In genomic region chr12:112510733-112511372, GRCm38 (mm10) we compare ENCODE assay signal across 8 mouse cellular contexts. TPM values are rescaled to one million over a fixed set of nuclear protein-coding genes. Genes with fewer than 3 reads are reported as not detected.
DNase-seq lines count a peak whose midpoint lies in the region; ATAC-seq and TF ChIP-seq lines count a peak whose summit lies in the region.

No protein-coding gene starts in this region.

- no peaks in the 10 kb centered on the region for H3K4me1 ChIP-seq in kidney, embryonic 16.5 days (ENCODE audit: insufficient read depth, low read length)
- H3K4me1 ChIP-seq in stomach, embryonic 14.5 days (ENCODE audit: control insufficient read depth, insufficient read depth, low read length): 0 out of 2 replicates have a peak, but pooled peaks cover 2% of the 10 kb centered on the region

- no peaks in the 10 kb centered on the region for H3K36me3 ChIP-seq in kidney, embryonic 16.5 days (ENCODE audit: insufficient read depth, low read length)
- no peaks in the 10 kb centered on the region for H3K36me3 ChIP-seq in stomach, embryonic 14.5 days (ENCODE audit: control insufficient read depth, insufficient read depth, low read length)

- H3K4me2 ChIP-seq in kidney, embryonic 16.5 days (replicated peaks; ENCODE audit: low read depth, low read length): peak overlapping the region; percentile 58
- peak overlapping the region; percentile 51 for H3K4me2 ChIP-seq in stomach, embryonic 14.5 days (replicated peaks; ENCODE audit: low read depth, low read length)

- TF ChIP-seq CTCF in layer of hippocampus, adult 2 months (conservative IDR thresholded peaks at IDR 0.05): no peak

- ATAC-seq in kidney, embryonic 16.5 days (ENCODE audit: low FRiP score, low TSS enrichment): peak; percentile 80
- ATAC-seq in stomach, embryonic 14.5 days (ENCODE audit: insufficient number of reproducible peaks, insufficient read depth, low FRiP score, low read depth): peak; percentile 62; the same call in 1 of the 2 replicates

- no peak overlapping the region for H3K27ac ChIP-seq in kidney, embryonic 16.5 days (ENCODE audit: low read length)
- peak overlapping the region; percentile 96 for H3K27ac ChIP-seq in layer of hippocampus, adult 2 months
- H3K27ac ChIP-seq in stomach, embryonic 14.5 days (ENCODE audit: low read length): no peak overlapping the region

- peak overlapping the region; percentile 40 for H3K4me3 ChIP-seq in kidney, embryonic 16.5 days (ENCODE audit: low read length)
- peak overlapping the region; percentile 72 for H3K4me3 ChIP-seq in layer of hippocampus, adult 2 months
- peak overlapping the region; percentile 23 for H3K4me3 ChIP-seq in stomach, embryonic 14.5 days (ENCODE audit: low read depth, low read length)

- no peak overlapping the region for H3K9ac ChIP-seq in kidney, embryonic 16.5 days (replicated peaks; ENCODE audit: low read length)
- no peak overlapping the region for H3K9ac ChIP-seq in stomach, embryonic 14.5 days (replicated peaks; ENCODE audit: low read depth, low read length)

- no peak for DNase-seq in kidney, adult 11 months
- DNase-seq in adrenal gland, postnatal 36 days: peak; percentile 71 to 78
- DNase-seq in frontal cortex, postnatal 10 days (ENCODE audit: low spot score in 2 of 2): peak; percentile 39 to 73
- peak; percentile 49 to 60 for DNase-seq in layer of hippocampus, adult 2 months (ENCODE audit: low spot score in 2 of 2)
- peak; percentile 80 for DNase-seq in mesoderm, embryonic 11.5 days (ENCODE audit: low read depth, low spot score)
- DNase-seq in urinary bladder, adult 2 months (ENCODE audit: low spot score): no peak

- H3K9me3 ChIP-seq in kidney, embryonic 16.5 days (ENCODE audit: low read length): no peaks in the 10 kb centered on the region
- H3K9me3 ChIP-seq in stomach, embryonic 14.5 days (ENCODE audit: control insufficient read depth, low read depth, low read length): no peaks in the 10 kb centered on the region

- H3K27me3 ChIP-seq in kidney, embryonic 16.5 days (ENCODE audit: insufficient read depth, low read length): peaks cover 29% of the 10 kb centered on the region
- peaks cover 14% of the 10 kb centered on the region for H3K27me3 ChIP-seq in stomach, embryonic 14.5 days (ENCODE audit: control insufficient read depth, insufficient read depth, low read length)

- WGBS in kidney, embryonic 16.5 days: 2% methylated on average over 62 of the region's 62 CpGs
- 2% methylated on average over 62 of the region's 62 CpGs for WGBS in stomach, embryonic 14.5 days

RNA-seq across cellular contexts. Expression of gene Tmem179, which starts 5.7 kb away (rescaled TPM):
- polyA plus RNA-seq in kidney, embryonic 16.5 days (2015; fragmentation: Nextera tagmentation; extraction: Ambion mirVana): 0.67 and 0.91 TPM in 2 replicates
- total RNA-seq in adrenal gland, postnatal 36 days (2021): 1 to 10 TPM; 4.3 to 5.6 TPM
- total RNA-seq in layer of hippocampus, adult 2 months (2021): 100 to 1,000 TPM; 116 to 121 TPM
- polyA plus RNA-seq in stomach, embryonic 14.5 days (2014; fragmentation: Nextera tagmentation; extraction: Ambion mirVana): 2.1 and 2.7 TPM in 2 replicates
- 0.22 TPM in 2 replicates for polyA plus RNA-seq in urinary bladder, adult 2 months (2012; rRNA removed)

RNA-seq across cellular contexts. Expression of gene A530016L24Rik, which starts 21.6 kb away (rescaled TPM):
- 0.13 and 0.19 TPM in 2 replicates for polyA plus RNA-seq in kidney, embryonic 16.5 days (2015; fragmentation: Nextera tagmentation; extraction: Ambion mirVana)
- 10 to 100 TPM; 21.7 to 41.5 TPM for total RNA-seq in adrenal gland, postnatal 36 days (2021)
- total RNA-seq in layer of hippocampus, adult 2 months (2021): under 1 TPM; 0.13 to 0.25 TPM
- 0.27 and 0.30 TPM in 2 replicates for polyA plus RNA-seq in stomach, embryonic 14.5 days (2014; fragmentation: Nextera tagmentation; extraction: Ambion mirVana)
- polyA plus RNA-seq in urinary bladder, adult 2 months (2012; rRNA removed): 2.8 and 4.3 TPM in 2 replicates

Comparison
In these comparisons a context has a peak if more than half of its experiments do, and no peak if none do; other contexts are left out.
1. DNase-seq: peak in adrenal gland, postnatal 36 days (2 of 2), frontal cortex, postnatal 10 days (2 of 2), layer of hippocampus, adult 2 months (2 of 2) and mesoderm, embryonic 11.5 days (single experiment); none in kidney, adult 11 months (single experiment) and urinary bladder, adult 2 months (single experiment).
2. Peak in every context shown above with its lines, with median percentiles within 50 percentile points of each other: H3K4me3 ChIP-seq.